Mouse (Mus musculus) large intestine, adult 2 months (tissue): ENCODE data around the gene Adam1b. TPM values are rescaled to one million over a fixed set of nuclear protein-coding genes. Genes with fewer than 3 reads are reported as not detected.
"Not testable (repeated sequence)": the region's sequence is repeated elsewhere in the genome, so short reads cannot be mapped to it uniquely, and the experiment has no call there.

Source experiments
- DNase-seq: peaks from one replicate; pipeline ENCODE4 v3.0.0-alpha.2; 2012; ENCODE audit warnings: low read depth, low spot score
- WGBS: fragments of 180-500 bp; shearing (Covaris S2); methylation state at CpG from one replicate; pipeline ENCODE4 v1.1.7; 2018; 5-methylcytosine and 5-hydroxymethylcytosine counted together
- polyA plus RNA-seq: library from polyadenylated mRNA; depleted of rRNA; stranded (reverse); fragments of >200 nt; gene quantifications from 2 replicates; pipeline ENCODE4 v1.2.3, GENCODE M21; 2012

Adam1b gene
- polyA plus RNA-seq, 1 experiment = not detected

GRCm38 (mm10) chr5:121506846-121507245 lies 3.6 kb upstream of the Adam1b start:
- whole genome bisulfite sequencing = 27% methylated on average over 1 of the region's 1 CpGs
- DNase-seq = no peak

DNA sequence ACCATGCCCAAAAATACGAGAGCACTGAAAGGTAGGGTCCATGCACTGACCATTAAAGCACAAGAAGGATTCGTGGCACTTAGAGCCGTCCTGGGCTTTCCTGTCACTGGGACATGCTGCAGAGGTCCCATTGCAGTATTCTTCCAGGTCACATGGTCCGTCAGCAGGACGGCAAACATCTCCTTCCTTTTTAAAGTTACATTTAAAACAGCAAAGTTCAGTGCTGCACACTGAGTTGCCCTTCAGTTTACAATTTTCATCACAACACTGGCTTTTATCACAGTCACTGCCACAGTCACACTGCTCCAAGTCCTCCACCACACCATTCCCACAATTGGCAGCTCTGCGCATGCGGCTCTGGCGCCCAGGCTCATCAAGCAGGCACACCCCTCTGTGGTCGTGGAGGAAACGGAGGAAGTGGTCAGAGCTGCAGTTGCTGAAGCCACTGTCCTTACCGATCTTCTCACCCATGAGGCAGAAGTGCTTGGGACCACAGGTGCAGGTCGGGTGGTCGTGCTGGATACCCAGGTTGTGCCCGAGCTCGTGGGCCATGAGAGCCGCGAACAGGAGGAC lies 1.7 kb downstream of the Adam1b start:
- 52% methylated on average over 10 of the region's 17 CpGs for WGBS
- not testable (repeated sequence) for DNase-seq

DNA sequence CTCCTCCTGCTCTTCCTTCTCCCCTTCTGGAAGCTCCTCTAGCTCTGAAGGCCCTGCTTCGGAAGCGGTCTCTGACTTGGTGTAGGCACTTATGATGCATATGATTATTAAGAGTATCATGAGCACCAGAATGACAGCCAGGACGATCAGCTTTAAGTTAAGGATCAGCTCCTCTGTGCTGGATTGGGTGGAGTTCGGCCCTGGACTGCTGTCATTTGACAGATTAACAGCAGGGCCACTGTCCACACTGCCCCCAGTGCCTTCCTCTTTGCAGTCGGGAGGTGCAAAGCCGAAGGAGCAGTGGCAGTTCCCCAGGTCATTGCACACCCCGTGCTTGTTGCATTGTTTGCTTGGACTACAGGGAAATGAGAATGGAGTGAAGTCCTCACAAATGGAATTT lies 2.5 kb downstream of the Adam1b start:
- WGBS = 34% methylated on average over 7 of the region's 7 CpGs
- DNase-seq = no peak

GRCm38 (mm10) chr5:121493305-121493704 lies 9.9 kb downstream of the Adam1b start:
- no peak for DNase-seq
- 66% methylated on average over 8 of the region's 8 CpGs for WGBS

DNA sequence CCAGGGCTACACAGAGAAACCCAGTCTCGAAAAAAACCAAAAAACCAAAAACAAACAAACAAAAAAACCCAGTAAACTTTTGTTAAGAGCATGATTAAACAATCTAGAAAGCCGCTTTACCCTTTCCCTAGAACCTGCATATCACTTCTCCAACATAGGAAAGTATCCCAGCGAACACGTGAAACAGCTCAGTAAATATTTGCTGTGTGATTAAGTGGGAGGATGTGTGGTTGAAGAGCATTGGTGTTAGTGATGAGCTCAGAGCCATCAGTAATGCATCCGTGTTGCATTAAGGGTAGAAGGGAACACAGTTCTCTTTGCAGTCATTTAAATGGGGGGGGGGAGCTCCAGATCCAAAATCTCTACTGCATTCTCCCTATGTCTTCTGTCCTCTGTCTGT lies 18.4 kb downstream of the Adam1b start:
- no peak for DNase-seq
- WGBS = 34% methylated on average over 5 of the region's 5 CpGs

GRCm38 (mm10) chr5:121477680-121478079 lies 25.6 kb downstream of the Adam1b start:
- no peak for DNase-seq
- WGBS = 32% methylated on average over 3 of the region's 3 CpGs

DNA sequence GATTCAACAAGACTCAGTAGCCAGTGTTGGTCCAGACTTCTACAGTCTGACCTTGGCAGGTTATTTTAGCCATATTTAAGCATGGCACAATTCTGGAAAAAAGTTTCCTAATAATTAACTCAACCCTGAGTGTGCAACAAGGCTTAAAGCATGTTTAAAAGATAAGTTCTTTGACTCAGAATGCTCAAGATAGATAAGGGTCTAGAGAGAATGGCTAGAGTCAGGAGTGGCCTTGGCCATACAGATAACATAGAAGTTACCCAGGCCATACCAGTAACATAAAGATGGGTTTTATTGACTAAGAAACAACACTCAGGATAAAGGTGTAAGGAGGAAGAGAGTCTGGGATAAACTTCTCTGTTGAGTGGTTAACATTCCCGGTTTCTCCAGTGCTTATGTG lies 27.2 kb downstream of the Adam1b start:
- DNase-seq = no peak
- WGBS = 73% methylated on average over 1 of the region's 1 CpGs

DNA sequence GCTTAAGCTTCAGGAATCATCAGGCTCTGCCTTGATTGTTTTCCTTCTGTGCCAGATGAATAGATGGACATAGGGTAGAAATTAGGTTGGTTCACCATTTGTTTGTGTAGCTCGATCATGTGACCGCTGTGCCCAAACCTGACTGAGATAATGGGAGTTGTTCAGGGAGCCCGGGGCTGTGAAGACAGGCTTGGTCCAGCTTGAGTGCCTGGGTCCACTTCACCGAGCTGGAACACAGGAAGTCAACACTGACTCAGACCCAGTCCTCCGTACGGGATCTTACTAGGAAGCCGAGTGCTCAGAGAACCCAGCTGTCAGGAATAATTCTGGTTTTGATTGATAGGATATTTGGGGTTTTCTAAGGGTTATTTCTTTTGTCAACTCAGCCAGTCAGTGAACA lies 28.6 kb downstream of the Adam1b start:
- no peak for DNase-seq
- 67% methylated on average over 7 of the region's 7 CpGs for WGBS

- no peak for DNase-seq
- 91% methylated on average over 2 of the region's 2 CpGs for WGBS
These were observed 30.8 kb downstream of the Adam1b start for GRCm38 (mm10) chr5:121472411-121472810.

DNA sequence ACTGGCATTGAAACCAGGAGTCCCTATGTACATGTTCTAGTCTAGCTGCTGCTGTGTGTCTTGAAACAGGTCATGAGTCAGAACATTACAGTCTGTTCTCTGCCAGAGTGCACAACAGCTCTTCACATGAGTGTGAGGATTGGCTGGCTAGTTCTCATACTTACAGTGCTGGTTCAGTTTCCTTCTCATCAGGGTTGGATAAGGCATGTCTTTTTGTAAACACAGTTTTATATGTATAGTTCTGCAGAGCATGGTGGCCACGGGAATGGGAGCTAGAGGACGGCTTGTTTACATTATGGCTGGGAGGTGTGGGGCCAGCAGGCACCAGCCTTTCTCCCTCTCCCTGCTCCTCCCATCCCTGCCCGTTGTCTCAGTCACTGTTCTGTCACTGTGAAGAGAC lies 33.7 kb downstream of the Adam1b start:
- DNase-seq = no peak
- WGBS = 11% methylated on average over 3 of the region's 3 CpGs

DNA sequence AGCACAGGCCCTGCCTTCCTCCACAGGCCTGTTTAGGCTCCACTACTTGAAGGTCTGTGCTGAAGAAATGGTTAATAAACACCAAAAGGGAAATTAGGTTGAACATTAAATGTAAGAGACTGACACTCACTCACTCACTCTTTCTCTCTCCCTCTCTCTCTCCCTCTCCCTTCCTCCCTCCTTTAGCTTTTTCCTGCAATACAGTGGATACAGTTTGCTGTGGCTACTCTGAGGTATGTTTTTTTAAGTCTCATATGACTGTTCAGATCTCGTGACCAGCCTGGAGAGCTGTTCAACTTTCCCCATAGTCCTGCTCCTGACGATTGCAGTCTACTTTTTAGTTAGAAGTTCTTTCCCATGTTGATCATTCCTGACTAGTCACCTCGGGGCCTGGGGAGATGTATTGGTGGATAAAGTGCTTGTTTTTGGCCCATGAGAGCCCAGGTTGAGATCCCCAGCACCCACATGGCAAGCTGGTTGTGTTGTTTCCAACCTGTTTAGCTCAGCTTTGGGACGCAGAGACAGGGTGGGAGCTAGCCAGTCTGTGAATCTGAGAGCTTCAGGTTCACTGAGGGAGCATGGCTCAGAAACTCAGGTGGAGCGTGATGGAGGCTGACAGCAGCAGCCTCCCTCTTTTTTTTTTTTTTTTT lies 39.5 kb downstream of the Adam1b start:
- 76% methylated on average over 5 of the region's 5 CpGs for WGBS
- DNase-seq = no peak

DNA sequence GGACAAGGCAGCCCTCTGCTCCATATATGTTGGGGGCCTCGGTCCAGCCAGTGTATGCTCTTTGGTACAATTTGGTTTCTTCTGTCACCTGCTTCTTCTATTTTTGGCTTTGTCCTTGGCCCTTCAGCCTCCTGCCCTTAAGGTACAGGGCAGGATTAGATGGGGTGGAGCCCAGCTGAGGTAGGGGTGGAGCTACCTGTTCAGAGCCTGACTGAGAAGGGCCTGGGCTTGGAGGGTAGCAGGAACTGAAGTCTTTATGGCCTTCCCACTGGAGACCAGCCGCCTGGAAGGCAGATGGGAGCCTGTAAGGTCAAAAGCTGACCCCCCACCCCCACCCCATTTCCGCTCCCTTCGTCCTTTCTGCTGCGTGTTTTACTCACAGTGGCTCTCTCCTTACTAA lies 40.3 kb downstream of the Adam1b start:
- 61% methylated on average over 5 of the region's 5 CpGs for WGBS
- no peak for DNase-seq

DNA sequence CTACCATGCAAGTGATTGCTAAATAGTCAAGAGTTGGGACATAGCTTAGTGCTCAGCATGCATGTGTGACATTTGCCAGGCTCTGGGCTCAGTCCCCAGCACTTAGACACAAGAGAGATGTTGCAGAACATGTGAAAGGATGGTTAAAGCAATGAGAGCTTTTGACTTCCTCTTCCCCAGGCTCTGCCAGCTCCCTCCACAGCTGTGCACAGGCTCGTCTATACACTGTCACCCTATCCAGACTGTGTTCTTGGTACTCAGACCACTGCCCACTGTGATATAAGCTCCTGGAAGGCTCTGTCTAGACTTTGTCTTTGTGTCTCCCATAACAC lies 41.1 kb downstream of the Adam1b start:
- DNase-seq = no peak
- 21% methylated on average over 1 of the region's 1 CpGs for WGBS

DNA sequence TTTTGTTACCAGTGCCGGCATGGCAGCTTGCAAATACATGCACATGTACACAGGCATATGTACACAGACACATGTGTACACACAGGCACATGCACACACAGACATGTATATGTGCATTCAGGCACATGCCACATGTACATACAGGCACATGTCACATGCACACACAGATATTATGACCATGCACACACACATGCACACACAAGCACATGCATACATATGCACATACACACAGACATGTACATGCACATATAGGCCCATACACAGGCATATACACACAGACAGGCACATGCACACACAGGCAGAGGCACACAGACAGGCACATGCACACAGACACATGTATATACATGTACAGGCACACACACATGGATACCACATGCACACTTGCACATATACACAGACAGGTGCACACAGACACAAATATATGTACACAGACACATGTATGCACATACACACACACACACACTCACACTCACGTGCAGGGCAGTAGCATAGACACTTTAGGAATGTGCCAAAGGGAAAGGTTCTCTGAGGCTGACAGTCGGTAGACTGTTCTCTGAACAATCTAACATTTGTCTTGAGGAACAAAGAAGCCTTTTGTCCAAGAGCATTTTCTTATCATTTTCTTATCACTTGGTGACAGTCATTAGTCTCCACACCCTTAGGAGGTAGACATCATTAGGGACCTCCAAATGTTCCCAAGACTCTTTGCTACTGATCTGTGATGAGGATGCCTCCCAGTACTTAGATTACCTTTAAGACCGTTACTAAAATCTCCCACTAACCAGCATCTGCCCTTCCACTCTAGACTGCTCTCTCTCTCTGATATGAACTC lies 41.7 kb downstream of the Adam1b start:
- WGBS = 48% methylated on average over 4 of the region's 4 CpGs
- no peak for DNase-seq

- no peak for DNase-seq
- WGBS = 56% methylated on average over 9 of the region's 9 CpGs
These were observed 47.5 kb downstream of the Adam1b start for GRCm38 (mm10) chr5:121455510-121456265.

- 30% methylated on average over 3 of the region's 3 CpGs for WGBS
- DNase-seq = peak; percentile 64
These were observed 48.8 kb downstream of the Adam1b start for GRCm38 (mm10) chr5:121454503-121454782.

DNA sequence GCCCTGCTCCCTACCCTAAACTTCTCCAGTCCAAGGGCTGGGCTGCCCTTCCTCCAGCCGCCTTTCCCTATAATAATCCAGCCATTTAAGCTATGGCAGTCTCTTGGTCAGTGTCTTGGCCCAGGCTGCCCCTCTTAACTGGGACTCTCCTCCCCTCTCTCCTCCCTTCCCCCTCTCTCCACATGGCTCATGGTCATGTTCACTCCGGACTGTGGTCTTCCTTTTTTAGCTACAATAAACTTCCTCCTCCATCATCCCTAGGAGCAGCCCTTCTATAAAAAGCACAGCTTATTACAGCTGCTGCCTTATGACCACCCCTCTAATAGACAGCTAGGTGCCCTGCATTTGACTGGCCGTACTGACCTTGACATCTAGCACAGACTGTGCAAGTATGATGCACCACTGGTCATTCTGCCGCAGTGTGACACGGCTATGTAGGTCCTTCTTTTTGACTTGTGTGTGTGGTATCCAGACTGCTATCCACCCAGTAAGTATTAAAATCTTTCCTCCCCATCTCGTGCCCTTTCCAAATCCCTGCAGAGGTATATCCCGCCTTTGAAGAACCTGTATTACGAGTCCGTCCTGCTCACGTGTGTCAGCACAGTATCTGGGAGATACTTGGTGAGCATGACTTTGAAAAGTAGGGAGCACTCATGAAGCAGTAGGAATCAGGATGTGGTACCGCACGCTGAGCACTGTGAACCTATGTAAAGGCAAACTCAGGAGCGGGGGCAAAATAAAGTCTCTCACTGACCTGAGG lies 49.3 kb downstream of the Adam1b start:
- 36% methylated on average over 13 of the region's 13 CpGs for WGBS
- DNase-seq = no peak

GRCm38 (mm10) chr5:121452906-121453305 lies 50.3 kb downstream of the Adam1b start:
- 3% methylated on average over 9 of the region's 9 CpGs for WGBS
- no peak for DNase-seq

DNA sequence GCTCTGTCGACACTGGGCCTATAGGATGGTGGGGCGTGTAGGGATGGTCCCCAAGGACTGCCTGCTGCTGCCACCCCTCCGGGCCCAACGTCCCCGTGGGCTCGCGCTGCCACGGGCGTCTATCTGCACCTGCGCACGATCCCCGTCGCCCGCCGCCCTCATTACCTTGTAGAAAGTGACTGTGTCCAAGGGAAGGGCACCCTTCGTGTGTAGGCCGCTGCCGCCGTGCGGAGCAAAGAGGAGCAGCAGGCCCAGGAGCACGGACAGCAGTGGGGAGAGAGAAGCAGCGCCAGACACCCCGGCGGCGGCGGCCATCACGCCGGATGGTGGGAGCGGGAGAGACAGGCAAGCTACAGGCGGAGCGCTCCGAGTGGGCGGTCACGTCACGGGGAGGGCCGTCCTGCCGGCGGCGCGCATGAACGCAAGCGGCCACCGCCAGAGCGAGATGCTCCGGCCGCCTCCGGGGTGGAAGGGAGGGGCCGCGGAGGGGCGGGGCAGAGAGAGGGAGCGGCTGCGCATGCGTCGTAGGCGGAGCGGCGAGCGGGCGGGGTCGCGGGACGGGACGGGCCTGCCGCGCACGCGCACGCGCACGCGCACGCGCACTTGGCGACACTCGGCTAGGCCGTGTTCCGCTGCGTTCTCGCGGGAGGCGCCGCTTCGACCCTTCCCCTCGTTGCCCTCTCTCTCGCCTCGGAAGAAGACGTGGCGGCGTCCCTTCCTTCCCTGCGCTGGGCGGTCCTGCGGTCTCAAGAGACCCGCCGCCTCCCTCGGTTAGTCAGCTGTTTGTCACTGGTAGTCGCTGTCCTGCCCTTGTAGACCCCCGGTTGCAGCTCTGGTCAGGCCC lies 51.0 kb downstream of the Adam1b start, which contains the start of gene Erp29:
Erp29 (minus strand) TSS at position 481 of the 844 bp plus-strand sequence.
- WGBS = under 1% methylated on average over 94 of the region's 97 CpGs
- peak; percentile 68 for DNase-seq
